Mouse (Mus musculus) forebrain, postnatal 0 days (tissue): ENCODE results near the gene Pld5. TPM values are rescaled to one million over a fixed set of nuclear protein-coding genes. Genes with fewer than 3 reads are reported as not detected.
"Not testable (repeated sequence)": the region's sequence is repeated elsewhere in the genome, so short reads cannot be mapped to it uniquely, and the experiment has no call there.

Source experiments
- ATAC-seq: fragments of 200-750 bp; cut with Nextera tagmentation; 2 replicates; pipeline ENCODE4 v1.8.0; 2017; ENCODE audit warnings: mild to moderate bottlenecking, moderate library complexity
- DNase-seq: peaks from one replicate; pipeline ENCODE4 v3.0.0-alpha.2; 2015
- H3K27ac ChIP-seq: fragments of 300-500 bp; sonication (generic); 2 replicates; pipeline ENCODE4 v1.5.1; 2014; ENCODE audit warnings: low read depth, mild to moderate bottlenecking, antibody characterized with exemption, low read length, moderate library complexity, mixed read lengths
- H3K27me3 ChIP-seq: fragments of 300-500 bp; sonication (generic); 2 replicates; pipeline ENCODE4 v1.6.1; 2014; ENCODE audit warnings: mild to moderate bottlenecking, low read length, mixed read lengths; ENCODE audit not compliant: insufficient read depth
- H3K36me3 ChIP-seq: fragments of 300-500 bp; sonication (generic); 2 replicates; pipeline ENCODE4 v1.6.1; 2014; ENCODE audit warnings: mild to moderate bottlenecking, moderate library complexity; ENCODE audit not compliant: insufficient read depth
- H3K4me1 ChIP-seq: fragments of 300-500 bp; sonication (generic); 2 replicates; pipeline ENCODE4 v1.6.1; 2014; ENCODE audit warnings: antibody characterized with exemption; ENCODE audit not compliant: insufficient read depth
- H3K4me2 ChIP-seq: fragments of 300-500 bp; sonication (generic); 2 replicates; pipeline ENCODE4 v1.6.1; 2014; ENCODE audit warnings: low read depth, mild to moderate bottlenecking, moderate library complexity
- H3K4me3 ChIP-seq: fragments of 300-500 bp; sonication (generic); 2 replicates; pipeline ENCODE4 v1.5.1; 2014; ENCODE audit warnings: low read depth, low read length, mixed read lengths
- H3K9ac ChIP-seq: fragments of 300-500 bp; sonication (generic); 2 replicates; pipeline ENCODE4 v1.6.1; 2014; ENCODE audit warnings: mild to moderate bottlenecking
- H3K9me3 ChIP-seq: fragments of 300-500 bp; sonication (generic); 2 replicates; pipeline ENCODE4 v1.6.1; 2016; ENCODE audit warnings: low read length
- CTCF ChIP-seq: sonication (generic); IDR thresholded peaks from 2 replicates; pipeline ENCODE4 v1.5.1; 2016; ENCODE audit warnings: antibody characterized with exemption, control low read depth, low read depth
- WGBS: fragments of 180-500 bp; shearing (Covaris S2); extraction: QIAGEN DNeasy Blood & Tissue Kit; methylation state at CpG from one replicate; pipeline ENCODE4 v1.1.7; 2014; 5-methylcytosine and 5-hydroxymethylcytosine counted together
- polyA plus RNA-seq: library from polyadenylated mRNA; unstranded; fragments of >200 nt; fragmentation: Nextera tagmentation; extraction: Ambion mirVana; gene quantifications from 2 replicates; pipeline ENCODE4 v1.2.1, GENCODE M21; 2015
- total RNA-seq: library from RNA; depleted of rRNA; stranded (reverse); fragments of >200 nt; gene quantifications from 2 replicates; pipeline ENCODE4 v1.2.3, GENCODE M21; 2014

The Pld5 gene
- total and polyA plus RNA-seq, 2 experiments from 2014 or later = 1.7 to 2.9 TPM

DNA sequence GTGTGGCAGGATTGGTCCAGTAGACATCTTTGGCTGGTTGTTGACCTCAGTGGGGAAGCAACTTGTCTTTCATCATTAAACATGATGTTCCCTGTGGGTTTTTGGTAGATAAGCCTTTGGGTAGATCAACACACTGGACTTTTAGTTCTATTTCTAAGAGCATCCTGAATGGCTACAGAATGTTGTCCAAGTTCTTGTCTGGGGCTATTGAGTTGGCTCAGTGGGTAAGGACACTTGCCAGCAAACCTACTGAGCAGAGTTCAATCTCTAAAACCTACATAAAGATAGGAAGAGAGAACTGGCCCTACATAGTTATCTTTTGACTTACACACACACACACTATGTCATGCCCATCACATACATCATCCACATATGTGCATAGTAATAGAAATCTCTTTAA lies 264.0 kb downstream of the Pld5 start:
- no peak overlapping the region for H3K27ac ChIP-seq
- H3K36me3 ChIP-seq = no peaks in the 10 kb centered on the region
- no peak overlapping the region for H3K4me2 ChIP-seq
- H3K9me3 ChIP-seq = no peaks in the 10 kb centered on the region
- no peaks in the 10 kb centered on the region; the same call in 1 of the 2 replicates for H3K4me1 ChIP-seq
- H3K4me3 ChIP-seq = no peak overlapping the region
- no peak for DNase-seq
- no peak overlapping the region for H3K9ac ChIP-seq
- H3K27me3 ChIP-seq = no peaks in the 10 kb centered on the region
- ATAC-seq = no peak
- no peak for TF ChIP-seq CTCF

DNA sequence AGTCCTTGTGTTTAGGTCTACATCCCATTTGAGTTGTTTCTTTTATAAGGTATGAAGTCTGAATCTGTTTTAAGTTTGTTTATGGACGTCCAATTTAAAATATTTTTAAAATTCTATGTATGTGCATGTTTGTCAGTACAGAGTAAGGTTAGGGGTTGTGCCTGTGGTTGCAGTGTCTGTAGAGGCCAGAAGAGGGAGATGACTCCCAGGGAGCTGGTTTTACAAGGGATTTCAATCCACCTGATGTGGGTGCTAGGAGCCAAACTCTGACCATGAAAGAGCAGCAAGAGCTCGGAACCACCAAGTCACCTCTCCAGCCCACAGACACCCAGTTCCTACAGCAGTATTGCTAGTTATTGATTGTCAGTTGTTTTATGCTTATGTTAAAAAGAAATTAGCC lies 266.7 kb downstream of the Pld5 start:
- Histone ChIP-seq H3K9me3 (no peaks in the 10 kb centered on the region), H3K4me1 (no peaks in the 10 kb centered on the region; the same call in 1 of the 2 replicates), H3K27me3 (no peaks in the 10 kb centered on the region), H3K27ac (no peak overlapping the region), H3K4me2 (no peak overlapping the region), H3K36me3 (no peaks in the 10 kb centered on the region), H3K9ac (no peak overlapping the region), H3K4me3 (no peak overlapping the region)
- no peak for DNase-seq
- WGBS = 91% methylated on average over 2 of the region's 2 CpGs
- ATAC-seq = no peak
- no peak for TF ChIP-seq CTCF

DNA sequence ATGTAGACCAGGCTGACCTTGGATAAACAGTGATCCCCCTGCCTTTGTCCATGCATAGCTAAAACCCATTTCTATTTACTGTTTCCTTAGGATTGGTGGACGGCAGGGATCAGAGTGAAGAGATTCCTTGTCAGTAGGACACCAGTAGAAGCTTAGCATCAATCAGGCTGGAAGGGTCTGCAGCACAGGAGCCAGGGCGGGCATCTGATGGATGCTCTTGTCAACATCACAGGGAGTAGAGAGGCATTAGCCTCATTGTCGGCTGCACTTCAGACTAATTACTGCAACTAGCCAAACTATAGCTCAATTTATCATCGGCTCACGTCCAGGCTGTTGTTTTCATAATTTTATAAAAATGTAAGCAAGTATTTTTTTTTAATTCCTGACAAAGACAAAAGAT lies 274.5 kb downstream of the Pld5 start:
- H3K4me1 ChIP-seq = no peaks in the 10 kb centered on the region
- no peak for TF ChIP-seq CTCF
- H3K27ac ChIP-seq = no peak overlapping the region
- H3K36me3 ChIP-seq = no peaks in the 10 kb centered on the region
- no peaks in the 10 kb centered on the region; the same call in 1 of the 2 replicates for H3K27me3 ChIP-seq
- H3K9me3 ChIP-seq = no peaks in the 10 kb centered on the region
- 81% methylated on average over 5 of the region's 5 CpGs for WGBS
- no peak overlapping the region for H3K4me2 ChIP-seq
- H3K9ac ChIP-seq = no peak overlapping the region
- no peak for DNase-seq
- ATAC-seq = no peak
- H3K4me3 ChIP-seq = no peak overlapping the region

DNA sequence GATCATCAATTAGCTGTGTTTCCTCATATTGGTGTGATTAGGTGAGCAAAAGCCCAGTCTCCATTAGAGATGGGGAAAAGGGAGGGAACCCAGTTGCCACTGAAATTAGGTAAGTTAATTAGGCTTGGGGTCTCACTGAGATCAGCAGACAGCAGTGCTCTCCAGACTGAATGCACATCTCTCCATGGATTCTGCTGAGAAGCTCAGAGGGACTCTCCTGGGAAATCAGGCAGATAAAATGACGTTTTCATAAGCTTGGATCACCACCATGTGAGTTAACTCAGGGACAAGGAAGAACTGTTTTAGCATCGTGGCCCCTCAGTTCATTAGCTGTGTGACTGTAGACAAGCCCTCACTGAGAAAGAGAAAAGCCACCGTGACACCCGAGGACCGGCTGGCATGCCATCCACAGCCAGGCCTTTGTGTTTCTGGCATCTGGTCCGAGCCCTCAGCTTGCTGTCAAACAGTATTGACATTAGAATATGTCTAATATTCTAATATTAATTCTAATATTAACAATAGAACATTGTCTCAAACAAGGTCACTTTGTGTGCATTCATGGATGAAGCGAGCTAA lies 277.9 kb downstream of the Pld5 start:
- no peaks in the 10 kb centered on the region for H3K9me3 ChIP-seq
- no peak for ATAC-seq
- no peak for DNase-seq

DNA sequence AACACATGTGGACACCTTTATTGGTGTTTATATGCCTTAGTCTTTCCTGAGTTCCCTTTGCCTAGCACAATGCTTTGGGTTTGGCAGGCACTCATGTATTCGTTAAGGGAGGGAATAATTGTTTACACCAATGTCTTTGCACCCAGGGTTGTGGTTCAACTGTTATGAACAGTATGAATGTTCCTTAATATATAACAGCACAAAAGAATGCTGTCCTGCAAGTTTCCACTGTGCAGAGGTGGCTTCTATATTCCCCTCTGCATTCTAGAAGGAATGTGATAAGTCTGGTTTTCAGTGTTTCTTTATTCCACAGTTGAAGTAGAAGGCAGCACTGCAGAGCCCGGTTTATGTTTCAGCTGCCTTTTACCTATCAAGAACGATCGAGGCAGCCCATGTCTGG lies 286.2 kb downstream of the Pld5 start:
- Histone ChIP-seq H3K9me3 (no peaks in the 10 kb centered on the region), H3K4me2 (no peak overlapping the region), H3K36me3 (no peaks in the 10 kb centered on the region), H3K9ac (no peak overlapping the region), H3K4me1 (no peaks in the 10 kb centered on the region), H3K27me3 (no peaks in the 10 kb centered on the region), H3K27ac (no peak overlapping the region), H3K4me3 (no peak overlapping the region)
- 81% methylated on average over 4 of the region's 4 CpGs for WGBS
- no peak for DNase-seq
- no peak for ATAC-seq
- TF ChIP-seq CTCF = no peak

More for the DNA sequence above, 277.9 kb downstream of the Pld5 start:
- WGBS = 37% methylated on average over 7 of the region's 7 CpGs
- Histone ChIP-seq H3K27me3 (no peaks in the 10 kb centered on the region; the same call in 1 of the 2 replicates), H3K4me1 (no peaks in the 10 kb centered on the region), H3K9ac (no peak overlapping the region), H3K27ac (no peak overlapping the region), H3K4me3 (no peak overlapping the region), H3K4me2 (no peak overlapping the region), H3K36me3 (no peaks in the 10 kb centered on the region)
- no peak for TF ChIP-seq CTCF

DNA sequence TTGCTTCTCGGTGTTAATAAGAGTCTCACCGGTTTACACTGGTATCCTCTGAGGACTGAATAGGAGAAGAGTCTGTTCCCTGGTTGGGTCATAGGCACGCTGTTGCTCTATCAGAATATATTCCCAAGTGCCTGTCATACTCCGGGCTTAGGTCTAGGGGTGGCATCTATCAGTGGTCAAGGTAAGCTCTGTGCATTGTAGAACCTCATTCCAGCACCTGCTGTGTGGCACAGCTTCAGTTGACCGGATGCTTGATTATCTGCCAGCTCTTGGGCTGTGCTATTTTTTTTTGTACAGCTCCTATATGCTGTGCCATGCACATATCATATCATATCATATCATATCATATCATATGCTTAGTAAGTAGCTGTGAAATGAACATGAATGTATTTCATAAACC lies 286.7 kb downstream of the Pld5 start:
- Histone ChIP-seq H3K27ac (no peak overlapping the region), H3K9ac (no peak overlapping the region), H3K36me3 (no peaks in the 10 kb centered on the region), H3K9me3 (no peaks in the 10 kb centered on the region), H3K27me3 (no peaks in the 10 kb centered on the region), H3K4me1 (no peaks in the 10 kb centered on the region), H3K4me2 (no peak overlapping the region), H3K4me3 (no peak overlapping the region)
- TF ChIP-seq CTCF = no peak
- DNase-seq (no peak), ATAC-seq (no peak)
- 95% methylated on average over 5 of the region's 5 CpGs for WGBS

- not testable (repeated sequence) for H3K9me3 ChIP-seq, H3K27ac ChIP-seq, H3K36me3 ChIP-seq, H3K9ac ChIP-seq, DNase-seq, H3K27me3 ChIP-seq, H3K4me3 ChIP-seq, H3K4me1 ChIP-seq, ATAC-seq, H3K4me2 ChIP-seq
- WGBS = 93% methylated on average over 7 of the region's 7 CpGs
Observed at GRCm38 (mm10) chr1:175979014-175979413, 296.1 kb downstream of the Pld5 start, which contains the start of gene Rbm8a2. Rbm8a2 (minus strand) TSS chr1:175979114.
